Mouse (Mus musculus) liver (tissue): ENCODE measurements around the gene Ric8b.

Experiments
- DNase-seq: peaks from one replicate; pipeline ENCODE4 v3.0.0-alpha.2; 2020; ENCODE audit warnings: mixed read lengths

The Ric8b gene

GRCm38 (mm10) chr10:84963126-84963525, 45.7 kb downstream of the Ric8b start:
- DNase-seq = no peak

- DNase-seq = no peak
Measured at GRCm38 (mm10) chr10:84963726-84964125, 46.3 kb downstream of the Ric8b start.

GRCm38 (mm10) chr10:84966542-84966941, 49.1 kb downstream of the Ric8b start:
- no peak for DNase-seq

- no peak for DNase-seq
Measured at GRCm38 (mm10) chr10:84967645-84968044, 50.2 kb downstream of the Ric8b start.

GRCm38 (mm10) chr10:84968852-84969704, 51.7 kb downstream of the Ric8b start:
- peak; percentile 23 for DNase-seq

GRCm38 (mm10) chr10:84975264-84975663, 57.8 kb downstream of the Ric8b start:
- DNase-seq = no peak

GRCm38 (mm10) chr10:84976588-84977351, 59.4 kb downstream of the Ric8b start:
- DNase-seq = no peak

GRCm38 (mm10) chr10:84980291-84980690, 62.9 kb downstream of the Ric8b start:
- no peak for DNase-seq

GRCm38 (mm10) chr10:84981441-84981840, 64.0 kb downstream of the Ric8b start:
- DNase-seq = no peak

- DNase-seq = no peak
Measured at GRCm38 (mm10) chr10:84982675-84983074, 65.3 kb downstream of the Ric8b start.

GRCm38 (mm10) chr10:84985956-84986355, 68.5 kb downstream of the Ric8b start:
- peak; percentile 33 for DNase-seq

GRCm38 (mm10) chr10:84987666-84988065, 70.2 kb downstream of the Ric8b start:
- no peak for DNase-seq

- no peak for DNase-seq
Measured at GRCm38 (mm10) chr10:84988650-84989049, 71.2 kb downstream of the Ric8b start.

GRCm38 (mm10) chr10:84994346-84994745, 76.9 kb downstream of the Ric8b start:
- DNase-seq = no peak

- no peak for DNase-seq
Measured at GRCm38 (mm10) chr10:84994971-84995370, 77.6 kb downstream of the Ric8b start.

- no peak for DNase-seq
Measured at GRCm38 (mm10) chr10:84996366-84996765, 79.0 kb downstream of the Ric8b start.

- DNase-seq = no peak
Measured at GRCm38 (mm10) chr10:84997571-84998224, 80.3 kb downstream of the Ric8b start.

GRCm38 (mm10) chr10:84998225-84998579, 80.8 kb downstream of the Ric8b start:
- no peak for DNase-seq

- no peak for DNase-seq
Measured at GRCm38 (mm10) chr10:85001920-85002319, 84.5 kb downstream of the Ric8b start.

- no peak for DNase-seq
Measured at GRCm38 (mm10) chr10:85003190-85004026, 86.0 kb downstream of the Ric8b start.

- no peak for DNase-seq
Measured at GRCm38 (mm10) chr10:85006573-85007310, 89.3 kb downstream of the Ric8b start.
